Mouse (Mus musculus) adrenal gland, postnatal 0 days (tissue): ENCODE measurements around the gene Snrnp70. TPM values are rescaled to one million over a fixed set of nuclear protein-coding genes. Genes with fewer than 3 reads are reported as not detected.

Source experiments
- polyA plus RNA-seq: library from polyadenylated mRNA; unstranded; fragments of >200 nt; fragmentation: Nextera tagmentation; extraction: Ambion mirVana; gene quantifications from 2 replicates; pipeline ENCODE4 v1.2.1, GENCODE M21; 2015

Snrnp70 gene
- polyA plus RNA-seq: 67.6 and 113 TPM in 2 replicates

GRCm38 (mm10) chr7:45395578-45396336 lies at the start of gene Snrnp70:
TSS of gene Snrnp70 (minus strand) at chr7:45395742.

GRCm38 (mm10) chr7:45437521-45438276 lies 42.2 kb upstream of the Snrnp70 start, which contains the start of gene Ruvbl2:
TSS of gene Ruvbl2 (minus strand) at chr7:45438096.

GRCm38 (mm10) chr7:45434203-45435015 lies 38.9 kb upstream of the Snrnp70 start, which contains the start of gene Gys1:
TSS of gene Gys1 (plus strand) at chr7:45434844.

GRCm38 (mm10) chr7:45420615-45420919 lies 25.0 kb upstream of the Snrnp70 start, which contains the start of gene Lhb:
TSS of gene Lhb (plus strand) at chr7:45420820.

GRCm38 (mm10) chr7:45413113-45413863 lies 17.7 kb upstream of the Snrnp70 start, which contains the start of gene Ntf5:
TSS of gene Ntf5 (plus strand) at chr7:45413695.

GRCm38 (mm10) chr7:45405091-45406075 lies 9.8 kb upstream of the Snrnp70 start, which contains the start of gene Kcna7:
TSS of gene Kcna7 (plus strand) at chr7:45405653.

GRCm38 (mm10) chr7:45370475-45371311 lies 24.8 kb downstream of the Snrnp70 start, which contains the start of gene Lin7b:
TSS of gene Lin7b (minus strand) at chr7:45370583.

GRCm38 (mm10) chr7:45366652-45367019 lies 28.9 kb downstream of the Snrnp70 start, which contains the start of gene Ppfia3:
TSS of gene Ppfia3 (minus strand) at chr7:45367019.

GRCm38 (mm10) chr7:45335056-45335455 lies 60.5 kb downstream of the Snrnp70 start, which contains the start of gene Hrc:
TSS of gene Hrc (plus strand) at chr7:45335290.

GRCm38 (mm10) chr7:45333431-45333982 lies 62.0 kb downstream of the Snrnp70 start, which contains the start of gene Trpm4:
TSS of gene Trpm4 (minus strand) at chr7:45333780.

Other genes with a start within 250 kb of the Snrnp70 start
- 67.2 and 75.8 TPM in 2 replicates for gene Pih1d1, start 241.4 kb downstream of the Snrnp70 start, polyA plus RNA-seq
- 25.3 and 34.0 TPM in 2 replicates for gene Aldh16a1, start 241.2 kb downstream of the Snrnp70 start, polyA plus RNA-seq
- gene Slc17a7, start 231.8 kb downstream of the Snrnp70 start, polyA plus RNA-seq: 0.11 and 0.16 TPM in 2 replicates
- not detected in 2 replicates for gene Gfy, start 216.2 kb downstream of the Snrnp70 start, polyA plus RNA-seq
- not detected in 2 replicates for gene Pth2, start 214.7 kb downstream of the Snrnp70 start, polyA plus RNA-seq
- 0.30 and 0.47 TPM in 2 replicates for gene Ccdc155, start 190.8 kb downstream of the Snrnp70 start, polyA plus RNA-seq
- 1.6 and 1.8 TPM in 2 replicates for gene Dkkl1, start 183.6 kb downstream of the Snrnp70 start, polyA plus RNA-seq
- gene Tead2, start 180.0 kb downstream of the Snrnp70 start, polyA plus RNA-seq: 28.7 and 32.9 TPM in 2 replicates
- 3.9 and 5.3 TPM in 2 replicates for gene Cd37, start 156.6 kb downstream of the Snrnp70 start, polyA plus RNA-seq
- gene Slc6a16, start 154.7 kb downstream of the Snrnp70 start, polyA plus RNA-seq: 0.08 TPM in 1 of 2 replicates, not detected in the other
- not detected in 2 replicates for gene Slc6a21, start 118.2 kb downstream of the Snrnp70 start, polyA plus RNA-seq
- 12.4 and 14.0 TPM in 2 replicates for gene Trpm4, start 62.0 kb downstream of the Snrnp70 start, polyA plus RNA-seq
- 0.54 and 1.4 TPM in 2 replicates for gene Hrc, start 60.5 kb downstream of the Snrnp70 start, polyA plus RNA-seq
- gene Ppfia3, start 28.7 kb downstream of the Snrnp70 start, polyA plus RNA-seq: 2.6 and 3.3 TPM in 2 replicates
- gene Lin7b, start 25.2 kb downstream of the Snrnp70 start, polyA plus RNA-seq: 3.1 and 3.2 TPM in 2 replicates
- 0.06 and 0.09 TPM in 2 replicates for gene Kcna7, start 9.9 kb upstream of the Snrnp70 start, polyA plus RNA-seq
- 0.44 and 0.46 TPM in 2 replicates for gene Ntf5, start 18.0 kb upstream of the Snrnp70 start, polyA plus RNA-seq
- gene Lhb, start 25.1 kb upstream of the Snrnp70 start, polyA plus RNA-seq: not detected in 2 replicates
- 7.8 and 11.6 TPM in 2 replicates for gene Gys1, start 39.1 kb upstream of the Snrnp70 start, polyA plus RNA-seq
- 45.5 and 60.2 TPM in 2 replicates for gene Ruvbl2, start 42.4 kb upstream of the Snrnp70 start, polyA plus RNA-seq
- gene Ftl1, start 64.1 kb upstream of the Snrnp70 start, polyA plus RNA-seq: 4,437 and 5,089 TPM in 2 replicates
- gene Bax, start 71.2 kb upstream of the Snrnp70 start, polyA plus RNA-seq: 172 and 189 TPM in 2 replicates
- gene Tulp2, start 86.1 kb upstream of the Snrnp70 start, polyA plus RNA-seq: 0.33 and 0.91 TPM in 2 replicates
- gene Gm45808, start 91.1 kb upstream of the Snrnp70 start, polyA plus RNA-seq: 0.35 and 0.77 TPM in 2 replicates
- gene Dhdh, start 93.1 kb upstream of the Snrnp70 start, polyA plus RNA-seq: 9.9 and 22.7 TPM in 2 replicates
- 163 and 205 TPM in 2 replicates for gene Nucb1, start 114.7 kb upstream of the Snrnp70 start, polyA plus RNA-seq
- 25.5 and 32.7 TPM in 2 replicates for gene Ppp1r15a, start 130.5 kb upstream of the Snrnp70 start, polyA plus RNA-seq
- 8.4 and 12.0 TPM in 2 replicates for gene Plekha4, start 130.6 kb upstream of the Snrnp70 start, polyA plus RNA-seq
- gene Hsd17b14, start 159.2 kb upstream of the Snrnp70 start, polyA plus RNA-seq: 1.1 and 3.2 TPM in 2 replicates
- gene Bcat2, start 174.4 kb upstream of the Snrnp70 start, polyA plus RNA-seq: 58.9 and 92.5 TPM in 2 replicates
- 0.57 and 1.8 TPM in 2 replicates for gene Fgf21, start 219.7 kb upstream of the Snrnp70 start, polyA plus RNA-seq
- gene Fut1, start 221.5 kb upstream of the Snrnp70 start, polyA plus RNA-seq: 0.17 TPM in 1 of 2 replicates, not detected in the other
- gene Izumo1, start 226.1 kb upstream of the Snrnp70 start, polyA plus RNA-seq: 0.21 and 0.27 TPM in 2 replicates
- gene Rasip1, start 231.7 kb upstream of the Snrnp70 start, polyA plus RNA-seq: 7.4 and 12.5 TPM in 2 replicates
- gene Mamstr, start 244.2 kb upstream of the Snrnp70 start, polyA plus RNA-seq: 5.8 and 7.0 TPM in 2 replicates